Mouse (Mus musculus): ENCODE measurements around the gene Calhm2. TPM values are rescaled to one million over a fixed set of nuclear protein-coding genes. Genes with fewer than 3 reads are reported as not detected.

Calhm2 gene
- polyA plus RNA-seq (2017; shearing (Covaris generic)): 31.5 TPM

DNA sequence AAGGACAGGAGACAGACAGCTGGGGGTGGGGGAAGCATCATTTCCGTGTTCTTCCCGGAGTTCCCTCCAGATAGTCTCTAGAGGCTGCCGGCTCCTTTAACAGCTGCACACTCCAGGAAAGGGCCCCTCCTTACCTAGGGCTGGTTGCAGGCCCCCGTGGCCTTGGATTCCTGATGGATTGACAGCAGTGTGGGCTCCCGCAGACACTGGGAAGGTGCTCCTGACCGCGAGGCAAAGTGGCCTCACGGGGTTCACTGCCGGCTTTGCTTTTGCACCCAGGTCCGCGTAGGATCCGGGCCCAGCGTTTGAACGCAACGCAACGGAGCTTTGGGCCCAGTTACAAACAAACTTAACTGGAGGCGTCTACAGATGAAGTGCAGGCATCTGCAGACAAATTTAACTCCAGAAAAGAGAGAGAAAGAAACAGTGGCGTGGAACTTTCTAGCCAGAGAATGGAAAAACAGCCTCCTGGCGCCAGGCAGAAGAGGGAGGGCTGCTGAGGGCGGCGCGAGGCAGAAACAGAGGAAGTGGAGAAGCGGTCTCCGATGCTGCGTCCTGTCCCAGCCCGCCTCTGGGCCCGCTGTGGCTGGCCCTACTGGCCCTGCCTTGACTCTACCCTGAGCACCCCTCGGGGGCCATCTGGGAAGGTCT is at the start of gene Calhm2:
TSS of gene Calhm2 (minus strand) at position 524 of the 651 bp plus-strand sequence.

DNA sequence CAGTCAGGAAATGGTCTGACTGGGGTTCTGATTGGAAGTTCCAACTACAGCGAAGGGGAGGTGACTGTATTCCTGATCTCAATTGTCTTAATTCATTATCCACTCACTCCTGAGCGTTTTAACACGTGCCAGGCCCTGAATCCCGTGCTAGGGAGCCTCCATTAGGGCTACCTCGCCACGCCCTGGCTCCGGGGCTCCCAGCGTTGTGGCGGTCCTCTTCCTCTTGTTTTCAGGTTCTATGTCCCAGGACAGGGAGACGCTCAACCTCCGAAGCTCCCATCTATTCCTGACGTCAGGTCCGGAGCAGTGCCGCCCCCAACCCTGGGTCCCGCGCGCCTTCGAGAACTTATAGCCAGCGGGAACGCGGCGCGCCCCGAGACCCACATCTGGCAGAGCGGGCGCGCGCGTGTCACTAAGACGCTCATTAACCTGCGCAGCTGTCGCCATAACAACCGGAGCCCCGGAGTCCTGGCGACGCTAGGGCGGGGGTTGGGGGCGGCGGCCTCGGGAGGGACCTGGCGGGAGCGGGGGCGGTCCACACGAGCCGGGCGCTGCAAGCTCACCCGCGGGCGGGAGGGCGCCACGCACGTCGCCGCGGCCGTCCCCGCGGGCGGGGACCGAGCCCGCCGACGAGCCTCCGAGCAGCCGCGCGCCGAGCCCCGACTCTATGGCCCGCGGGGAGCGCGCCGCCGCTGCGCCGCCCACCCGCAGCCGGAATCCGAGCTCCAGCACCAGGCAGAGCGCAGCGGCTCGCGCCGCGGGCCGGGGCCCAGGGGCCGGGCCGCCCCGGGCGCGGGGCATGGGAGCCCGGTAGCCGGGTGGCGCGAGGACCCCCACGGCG is 40.6 kb upstream of the Calhm2 start, which contains the start of gene Neurl1a:
TSS of gene Neurl1a (plus strand) at position 390 of the 841 bp plus-strand sequence.

DNA sequence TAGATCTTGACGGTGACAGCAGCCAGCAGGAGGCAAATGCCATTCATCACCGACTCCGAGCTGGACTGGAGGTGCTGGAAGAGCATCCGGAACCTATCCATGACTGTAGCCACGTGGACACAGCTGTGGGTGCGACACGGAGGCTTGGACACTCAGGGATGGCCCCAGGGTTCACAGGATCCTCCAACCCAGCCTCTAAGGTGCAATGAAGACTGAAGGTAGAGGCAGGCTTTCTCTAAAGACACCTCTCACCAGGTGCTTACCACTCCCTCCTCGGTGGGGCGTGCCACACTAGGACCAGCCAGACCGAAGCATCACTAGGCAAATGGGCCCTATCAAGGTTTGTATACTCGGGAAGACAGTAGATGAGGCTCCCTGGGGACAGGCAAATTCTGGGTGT is 19.6 kb upstream of the Calhm2 start, which contains the start of gene Calhm3:
TSS of gene Calhm3 (minus strand) at position 101 of the 400 bp plus-strand sequence.

DNA sequence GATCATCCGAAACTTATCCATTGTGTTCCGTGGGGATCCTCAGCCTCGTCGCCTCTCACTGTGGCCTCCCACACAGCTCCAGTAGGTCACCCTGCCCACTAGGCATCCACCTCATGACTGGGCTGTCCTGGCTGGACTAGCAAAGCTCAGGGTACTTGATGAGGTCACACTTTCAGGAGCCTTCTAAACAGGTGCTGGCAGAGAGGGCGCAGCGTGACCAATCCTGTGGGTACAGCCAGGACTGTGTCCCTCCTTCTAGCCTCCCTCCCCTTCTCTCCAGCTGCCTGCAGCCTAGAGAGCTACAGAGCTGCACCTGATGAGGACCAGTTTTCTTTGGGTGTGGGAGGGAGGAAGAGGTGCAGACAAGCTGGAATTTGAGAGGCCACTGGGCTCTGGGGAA is 6.1 kb upstream of the Calhm2 start, which contains the start of gene Calhm1:
TSS of gene Calhm1 (minus strand) at position 101 of the 400 bp plus-strand sequence.

GRCm38 (mm10) chr19:47090550-47091156 is 47.4 kb downstream of the Calhm2 start, which contains the start of the genes Usmg5 and Pdcd11:
TSS of gene Usmg5 (minus strand) at chr19:47090647.
TSS of gene Pdcd11 (plus strand) at chr19:47090768.

DNA sequence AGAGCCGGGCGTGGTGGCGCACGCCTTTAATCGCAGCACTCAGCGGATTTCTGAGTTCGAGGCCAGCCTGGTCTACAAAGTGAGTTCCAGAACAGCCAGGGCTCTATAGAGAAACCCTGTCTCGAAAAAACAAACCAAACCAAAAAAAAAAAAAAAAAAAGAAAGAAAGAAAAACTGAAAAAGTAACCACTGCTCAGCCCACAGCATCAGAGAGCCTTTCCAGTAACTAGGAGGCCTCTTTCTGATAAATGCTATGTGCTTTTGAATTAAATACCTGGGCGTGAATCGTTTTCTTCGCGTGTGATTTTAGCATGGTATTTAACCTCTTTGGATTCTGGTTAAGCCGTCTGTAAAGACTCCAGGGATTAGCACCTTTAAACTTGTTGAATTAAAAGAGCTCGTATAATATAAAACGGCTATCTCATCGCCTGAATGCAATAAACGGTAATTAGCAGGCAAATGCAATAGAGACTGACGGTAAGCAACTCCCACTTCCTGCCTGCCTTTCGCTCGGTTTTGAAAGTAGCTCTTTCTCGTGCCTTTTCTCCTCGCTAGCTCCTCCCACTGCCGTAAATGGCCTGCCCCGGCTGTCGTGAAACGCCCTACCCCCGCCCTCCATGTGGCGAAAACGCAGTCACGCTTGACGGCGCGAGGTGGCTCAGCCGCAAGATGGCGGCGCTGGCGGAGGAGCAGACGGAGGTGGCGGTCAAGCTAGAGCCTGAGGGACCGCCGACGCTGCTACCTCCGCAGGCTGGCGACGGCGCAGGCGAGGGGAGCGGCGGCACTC is 70.8 kb downstream of the Calhm2 start, which contains the start of gene Taf5:
TSS of gene Taf5 (plus strand) at position 651 of the 787 bp plus-strand sequence.

Other genes starting within 250 kb of the Calhm2 start
- not detected for gene Ina, start 123.6 kb downstream of the Calhm2 start, polyA plus RNA-seq (2017; shearing (Covaris generic))
- gene Nt5c2, start 123.1 kb downstream of the Calhm2 start, polyA plus RNA-seq (2017; shearing (Covaris generic)): 62.8 TPM
- gene Pcgf6, start 87.4 kb downstream of the Calhm2 start, polyA plus RNA-seq (2017; shearing (Covaris generic)): 8.7 TPM
- 1.5 TPM for gene Taf5, start 70.5 kb downstream of the Calhm2 start, polyA plus RNA-seq (2017; shearing (Covaris generic))
- gene Usmg5, start 47.6 kb downstream of the Calhm2 start, polyA plus RNA-seq (2017; shearing (Covaris generic)): 348 TPM
- 26.4 TPM for gene Pdcd11, start 47.5 kb downstream of the Calhm2 start, polyA plus RNA-seq (2017; shearing (Covaris generic))
- gene Calhm1, start 6.0 kb upstream of the Calhm2 start, polyA plus RNA-seq (2017; shearing (Covaris generic)): not detected
- not detected for gene Calhm3, start 19.5 kb upstream of the Calhm2 start, polyA plus RNA-seq (2017; shearing (Covaris generic))
- not detected for gene Neurl1a, start 40.5 kb upstream of the Calhm2 start, polyA plus RNA-seq (2017; shearing (Covaris generic))

Measured in inflammation-experienced regulatory T-cells, adult 16 weeks (primary cell).